Mouse (Mus musculus): ENCODE measurements around the gene Tango2. TPM values are rescaled to one million over a fixed set of nuclear protein-coding genes. Genes with fewer than 3 reads are reported as not detected.
A peak's percentile ranks its signal among the peaks of the same experiment; 100 is the strongest.

Tango2 gene
- 28.2 and 30.6 TPM in 2 replicates for polyA plus RNA-seq (2014; fragmentation: Nextera tagmentation; extraction: Ambion mirVana)

DNA sequence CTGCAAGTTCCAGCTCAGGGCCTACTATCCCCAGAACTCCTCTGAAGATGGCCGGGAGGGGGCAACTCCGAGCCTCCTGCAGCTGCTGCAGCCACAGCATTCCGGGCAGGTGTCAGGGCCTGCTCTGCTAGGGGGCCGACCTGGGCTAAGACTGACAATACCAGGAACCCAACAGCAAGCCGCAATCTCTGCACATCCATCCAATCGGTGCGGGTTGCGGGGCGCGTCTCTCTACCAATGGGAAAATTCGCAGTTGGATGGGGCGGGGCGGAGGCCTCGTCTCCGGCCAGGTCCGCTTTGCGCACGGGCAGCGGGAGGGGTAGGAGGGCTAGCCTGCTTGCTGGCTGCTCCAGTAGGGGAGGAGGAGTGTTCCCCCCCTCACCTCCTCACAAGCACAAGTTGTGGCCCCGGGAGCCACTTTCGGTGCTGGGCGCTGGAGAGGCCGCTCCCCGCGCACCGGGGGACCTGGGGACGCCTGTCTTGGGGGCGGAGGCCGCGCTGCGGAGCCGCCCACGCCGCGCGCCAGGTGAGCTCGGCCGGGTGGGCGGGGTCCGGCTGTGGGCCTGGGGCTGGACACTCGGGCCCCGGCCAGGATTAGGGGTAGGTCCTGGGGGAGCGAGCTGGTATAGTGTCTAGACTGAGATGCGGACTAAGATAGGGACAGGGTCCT, at the start of gene Tango2, which contains the start of gene Arvcf:
TSS of gene Tango2 (minus strand) at position 173 of the 670 bp plus-strand sequence.
TSS of gene Arvcf (plus strand) at position 252 of the 670 bp plus-strand sequence.
- no peak within 1 kb of the TSS for H3K27ac ChIP-seq (replicated peaks; ENCODE audit: low read depth, low read length)
- no peaks in the 10 kb centered on the region for H3K36me3 ChIP-seq (ENCODE audit: control insufficient read depth, insufficient read depth, low read length)
- ATAC-seq (ENCODE audit: low read depth), result peak; percentile 93
- H3K9ac ChIP-seq (ENCODE audit: low read depth, low read length), result peak within 1 kb of the TSS; percentile 68
- no peaks in the 10 kb centered on the region for H3K9me3 ChIP-seq (ENCODE audit: control insufficient read depth, low read length)
- under 1% methylated on average over 20 of the region's 44 CpGs for WGBS
- H3K4me3 ChIP-seq (ENCODE audit: low read depth, low read length), result peak within 1 kb of the TSS; percentile 66
- peak; percentile 95 for DNase-seq (ENCODE audit: low spot score)
- peaks cover 25% of the 10 kb centered on the region for H3K27me3 ChIP-seq (replicated peaks; ENCODE audit: control insufficient read depth, insufficient read depth, low read length)
- peaks cover 3% of the 10 kb centered on the region for H3K4me1 ChIP-seq (ENCODE audit: control insufficient read depth, insufficient read depth, low read length)
- peak within 1 kb of the TSS; percentile 99 for H3K4me2 ChIP-seq (ENCODE audit: low read depth, low read length)

DNA sequence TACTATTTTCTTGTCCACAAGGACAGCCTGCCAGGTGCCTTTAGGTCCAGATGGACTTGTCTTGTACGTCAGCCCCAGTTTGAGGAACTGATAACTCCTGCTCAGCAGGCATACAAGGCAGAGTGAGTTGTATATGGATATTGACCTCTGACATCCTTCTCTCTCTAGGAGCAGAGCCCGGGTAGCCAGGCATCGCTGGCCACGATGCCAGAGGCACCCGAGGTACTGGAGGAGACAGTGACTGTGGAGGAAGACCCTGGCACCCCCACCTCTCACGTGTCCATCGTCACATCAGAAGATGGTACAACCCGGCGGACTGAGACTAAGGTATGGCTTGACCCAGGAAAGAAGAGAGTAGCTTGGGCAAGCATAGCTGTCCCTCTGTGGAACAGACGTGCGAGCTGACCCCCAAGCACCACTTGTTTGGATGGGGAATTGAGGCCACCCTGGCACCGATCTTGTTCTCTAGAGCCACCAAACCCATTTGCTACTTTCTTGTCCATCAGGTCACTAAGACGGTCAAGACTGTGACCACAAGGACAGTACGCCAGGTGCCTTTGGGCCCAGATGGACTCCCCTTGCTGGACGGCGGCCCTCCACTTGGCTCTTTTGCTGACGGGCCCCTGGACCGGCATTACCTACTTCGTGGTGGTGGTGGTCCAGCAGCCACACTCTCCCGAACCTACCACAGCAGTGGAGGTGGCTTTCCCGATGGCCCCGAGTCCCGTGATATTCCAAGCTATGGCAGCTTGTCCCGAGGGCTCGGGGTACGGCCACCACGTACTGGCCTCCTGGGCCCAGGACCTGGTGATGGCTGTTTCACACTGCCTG, 49.1 kb upstream of the Tango2 start:
- H3K9ac ChIP-seq (ENCODE audit: low read depth, low read length), result no peak overlapping the region
- WGBS, result 93% methylated on average over 27 of the region's 27 CpGs
- no peaks in the 10 kb centered on the region for H3K27me3 ChIP-seq (replicated peaks; ENCODE audit: control insufficient read depth, insufficient read depth, low read length)
- no peak for DNase-seq (ENCODE audit: low spot score)
- no peak overlapping the region for H3K4me2 ChIP-seq (ENCODE audit: low read depth, low read length)
- peaks cover 25% of the 10 kb centered on the region for H3K4me1 ChIP-seq (ENCODE audit: control insufficient read depth, insufficient read depth, low read length)
- no peaks in the 10 kb centered on the region for H3K9me3 ChIP-seq (ENCODE audit: control insufficient read depth, low read length)
- H3K36me3 ChIP-seq (ENCODE audit: control insufficient read depth, insufficient read depth, low read length), result peaks cover 25% of the 10 kb centered on the region
- no peak for ATAC-seq (ENCODE audit: low read depth)
- no peak overlapping the region for H3K27ac ChIP-seq (replicated peaks; ENCODE audit: low read depth, low read length)
- no peak overlapping the region for H3K4me3 ChIP-seq (ENCODE audit: low read depth, low read length)

DNA sequence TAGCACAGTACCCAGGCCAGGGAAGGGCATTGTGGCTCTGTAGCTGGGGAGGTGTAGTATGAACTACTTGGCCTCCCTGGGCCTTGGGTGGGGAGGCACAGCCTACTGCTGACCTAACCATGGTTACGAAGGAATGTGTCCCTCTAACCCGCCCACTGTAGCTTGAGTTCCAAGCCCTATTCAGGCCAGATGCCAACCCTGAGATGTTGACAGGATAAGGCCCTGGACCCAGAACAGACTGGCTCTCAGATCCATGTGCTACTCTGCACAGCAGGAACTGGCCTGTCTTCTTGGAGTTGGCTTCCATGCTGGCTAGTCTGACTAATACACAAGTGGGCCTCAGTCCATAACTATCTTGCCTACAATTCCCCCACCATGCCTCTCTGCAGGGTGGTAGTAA, 48.3 kb upstream of the Tango2 start:
- 73% methylated on average over 2 of the region's 2 CpGs for WGBS
- no peaks in the 10 kb centered on the region for H3K9me3 ChIP-seq (ENCODE audit: control insufficient read depth, low read length)
- H3K27ac ChIP-seq (replicated peaks; ENCODE audit: low read depth, low read length), result no peak overlapping the region; the same call in 1 of the 2 replicates
- peaks cover 25% of the 10 kb centered on the region for H3K4me1 ChIP-seq (ENCODE audit: control insufficient read depth, insufficient read depth, low read length)
- ATAC-seq (ENCODE audit: low read depth), result no peak
- no peak overlapping the region for H3K9ac ChIP-seq (ENCODE audit: low read depth, low read length)
- H3K4me3 ChIP-seq (ENCODE audit: low read depth, low read length), result no peak overlapping the region
- peak; percentile 53 for DNase-seq (ENCODE audit: low spot score)
- H3K27me3 ChIP-seq (replicated peaks; ENCODE audit: control insufficient read depth, insufficient read depth, low read length), result no peaks in the 10 kb centered on the region
- peaks cover 25% of the 10 kb centered on the region for H3K36me3 ChIP-seq (ENCODE audit: control insufficient read depth, insufficient read depth, low read length)
- H3K4me2 ChIP-seq (ENCODE audit: low read depth, low read length), result no peak overlapping the region

DNA sequence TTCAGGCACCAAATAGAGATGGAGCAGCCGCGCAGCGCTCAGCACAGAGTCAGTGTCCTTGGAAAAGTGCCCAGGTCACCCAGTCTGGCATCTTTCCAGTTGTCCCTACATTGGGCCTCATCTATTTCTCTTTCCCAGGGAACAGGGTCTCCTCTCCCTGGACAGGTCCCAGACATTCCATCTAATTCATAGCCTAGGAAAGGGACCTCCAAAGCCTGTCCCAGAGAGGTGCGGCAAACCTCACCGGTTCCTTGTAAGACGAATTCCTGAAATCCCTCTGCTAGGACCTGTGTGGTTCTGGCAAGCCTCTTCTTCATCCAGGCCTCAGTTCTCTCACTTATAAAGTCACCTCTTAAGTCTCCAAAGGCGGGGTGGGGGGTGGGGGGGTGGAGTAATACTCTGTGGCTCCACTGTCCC, 47.7 kb upstream of the Tango2 start:
- ATAC-seq (ENCODE audit: low read depth), result no peak
- Histone ChIP-seq H3K9me3 (ENCODE audit: control insufficient read depth, low read length) (no peaks in the 10 kb centered on the region), H3K4me3 (ENCODE audit: low read depth, low read length) (no peak overlapping the region), H3K27me3 (replicated peaks; ENCODE audit: control insufficient read depth, insufficient read depth, low read length) (no peaks in the 10 kb centered on the region), H3K27ac (replicated peaks; ENCODE audit: low read depth, low read length) (no peak overlapping the region; the same call in 1 of the 2 replicates), H3K4me2 (ENCODE audit: low read depth, low read length) (no peak overlapping the region), H3K9ac (ENCODE audit: low read depth, low read length) (no peak overlapping the region), H3K4me1 (ENCODE audit: control insufficient read depth, insufficient read depth, low read length) (peaks cover 22% of the 10 kb centered on the region), H3K36me3 (ENCODE audit: control insufficient read depth, insufficient read depth, low read length) (peaks cover 25% of the 10 kb centered on the region)
- DNase-seq (ENCODE audit: low spot score), result no peak
- 39% methylated on average over 6 of the region's 7 CpGs for WGBS

DNA sequence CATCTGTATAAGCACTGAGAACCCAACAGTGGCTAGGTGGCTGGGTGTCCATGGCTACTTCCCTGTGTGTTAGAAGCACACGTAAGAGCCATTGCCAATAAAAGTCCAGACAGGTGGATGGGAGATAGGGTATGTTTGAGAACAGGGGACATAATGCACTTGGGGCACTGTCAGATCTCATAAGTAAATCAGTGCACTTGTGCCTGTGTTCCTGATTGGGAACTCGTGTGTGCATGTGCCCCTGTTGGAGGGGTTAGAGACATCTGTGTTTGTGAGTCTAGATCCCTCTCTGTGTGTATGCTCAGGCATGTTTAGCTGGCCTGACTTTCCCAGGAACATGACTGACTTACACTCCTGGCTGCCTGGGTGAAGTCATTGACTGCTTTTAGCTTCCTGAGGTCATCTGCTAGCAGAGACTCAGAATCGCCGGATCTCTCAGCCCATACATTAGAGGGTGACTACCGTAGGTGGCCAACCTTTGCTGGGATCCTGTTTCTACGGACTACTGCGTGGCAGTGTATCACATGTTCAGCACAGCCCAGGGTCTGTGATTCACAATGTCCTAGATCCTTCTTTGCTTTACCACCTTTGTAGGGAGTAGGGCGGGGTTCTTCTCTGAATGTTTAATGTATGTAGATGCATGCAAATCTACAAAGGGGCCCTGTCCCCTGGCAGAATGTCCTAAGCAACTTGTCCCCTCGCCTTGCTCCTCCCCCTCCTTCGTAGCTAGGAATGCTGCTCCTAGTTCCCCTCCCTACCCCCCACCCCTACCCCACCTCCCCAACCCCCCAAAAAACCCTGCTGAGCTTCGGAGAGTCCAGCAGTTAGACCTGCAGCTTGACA, 47.1 kb upstream of the Tango2 start:
- DNase-seq (ENCODE audit: low spot score), result peak; percentile 57
- no peaks in the 10 kb centered on the region for H3K9me3 ChIP-seq (ENCODE audit: control insufficient read depth, low read length)
- H3K4me1 ChIP-seq (ENCODE audit: control insufficient read depth, insufficient read depth, low read length), result peaks cover 21% of the 10 kb centered on the region
- H3K27ac ChIP-seq (replicated peaks; ENCODE audit: low read depth, low read length), result no peak overlapping the region; the same call in 1 of the 2 replicates
- H3K27me3 ChIP-seq (replicated peaks; ENCODE audit: control insufficient read depth, insufficient read depth, low read length), result no peaks in the 10 kb centered on the region
- H3K9ac ChIP-seq (ENCODE audit: low read depth, low read length), result no peak overlapping the region
- WGBS, result 24% methylated on average over 11 of the region's 11 CpGs
- ATAC-seq (ENCODE audit: low read depth), result peak; percentile 3; the same call in 1 of the 2 replicates
- peaks cover 25% of the 10 kb centered on the region for H3K36me3 ChIP-seq (ENCODE audit: control insufficient read depth, insufficient read depth, low read length)
- H3K4me3 ChIP-seq (ENCODE audit: low read depth, low read length), result no peak overlapping the region
- H3K4me2 ChIP-seq (ENCODE audit: low read depth, low read length), result no peak overlapping the region

DNA sequence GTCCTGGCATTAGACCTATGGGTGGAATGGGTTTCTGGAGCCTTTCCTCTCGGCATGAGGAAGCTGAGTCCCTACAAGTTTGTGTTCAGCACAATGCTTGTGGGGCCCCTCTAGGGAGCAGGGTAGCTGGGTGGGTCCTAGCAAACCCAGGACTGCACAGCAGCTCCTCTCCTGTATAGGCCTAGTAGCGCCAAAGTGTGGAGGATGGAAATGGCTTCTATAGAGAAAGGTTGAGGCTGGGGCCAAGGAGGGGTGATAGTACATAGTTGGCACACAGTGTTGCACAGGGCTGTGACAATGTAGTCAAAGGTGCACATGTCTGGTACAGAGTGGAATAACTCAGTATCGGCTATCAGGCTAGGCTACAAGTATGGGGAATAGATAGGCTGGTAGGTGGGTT, 46.2 kb upstream of the Tango2 start:
- ATAC-seq (ENCODE audit: low read depth) (no peak), DNase-seq (ENCODE audit: low spot score) (no peak)
- Histone ChIP-seq H3K27ac (replicated peaks; ENCODE audit: low read depth, low read length) (no peak overlapping the region), H3K9ac (ENCODE audit: low read depth, low read length) (peak overlapping the region; percentile 77; the same call in 1 of the 2 replicates), H3K4me1 (ENCODE audit: control insufficient read depth, insufficient read depth, low read length) (peaks cover 21% of the 10 kb centered on the region), H3K9me3 (ENCODE audit: control insufficient read depth, low read length) (no peaks in the 10 kb centered on the region), H3K36me3 (ENCODE audit: control insufficient read depth, insufficient read depth, low read length) (peaks cover 24% of the 10 kb centered on the region), H3K27me3 (replicated peaks; ENCODE audit: control insufficient read depth, insufficient read depth, low read length) (no peaks in the 10 kb centered on the region), H3K4me3 (ENCODE audit: low read depth, low read length) (no peak overlapping the region), H3K4me2 (ENCODE audit: low read depth, low read length) (peak overlapping the region; percentile 87; the same call in 1 of the 2 replicates)
- 76% methylated on average over 3 of the region's 3 CpGs for WGBS

DNA sequence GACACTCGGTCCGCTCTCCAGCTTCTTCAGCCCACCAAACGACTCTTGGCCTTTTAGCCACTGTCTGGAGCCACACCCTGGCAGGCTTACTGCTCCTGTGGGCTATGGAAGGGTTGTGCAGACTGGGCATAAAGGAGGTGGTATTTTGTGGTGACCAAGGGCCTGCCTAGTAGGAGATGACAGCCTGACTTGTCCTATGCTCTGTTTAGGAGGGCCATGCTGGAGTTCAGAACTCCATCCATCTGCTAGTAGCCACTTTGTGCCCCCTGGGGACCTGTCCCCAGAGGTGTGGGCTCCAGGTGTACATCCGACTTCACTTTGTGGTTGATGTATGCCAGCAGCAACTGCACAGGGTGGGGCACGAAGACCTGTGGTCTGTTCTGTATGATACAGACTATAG, 45.7 kb upstream of the Tango2 start:
- Histone ChIP-seq H3K4me3 (ENCODE audit: low read depth, low read length) (peak overlapping the region; percentile 65), H3K4me1 (ENCODE audit: control insufficient read depth, insufficient read depth, low read length) (peaks cover 21% of the 10 kb centered on the region), H3K36me3 (ENCODE audit: control insufficient read depth, insufficient read depth, low read length) (peaks cover 19% of the 10 kb centered on the region), H3K27me3 (replicated peaks; ENCODE audit: control insufficient read depth, insufficient read depth, low read length) (no peaks in the 10 kb centered on the region), H3K9me3 (ENCODE audit: control insufficient read depth, low read length) (no peaks in the 10 kb centered on the region), H3K9ac (ENCODE audit: low read depth, low read length) (peak overlapping the region; percentile 77), H3K27ac (replicated peaks; ENCODE audit: low read depth, low read length) (no peak overlapping the region), H3K4me2 (ENCODE audit: low read depth, low read length) (peak overlapping the region; percentile 87)
- 71% methylated on average over 5 of the region's 5 CpGs for WGBS
- DNase-seq (ENCODE audit: low spot score) (no peak), ATAC-seq (ENCODE audit: low read depth) (no peak)
